Mouse (Mus musculus) forebrain, embryonic 10.5 days (tissue): ENCODE results near the gene St6galnac3. TPM values are rescaled to one million over a fixed set of nuclear protein-coding genes. Genes with fewer than 3 reads are reported as not detected.

Source experiments
- DNase-seq: peaks from one replicate; pipeline ENCODE4 v3.0.0-alpha.2; 2017; ENCODE audit warnings: low spot score; ENCODE audit errors: extremely low spot score
- H3K27ac ChIP-seq: fragments of 300-500 bp; sonication (generic); 2 replicates; pipeline ENCODE4 v1.5.1; 2016; ENCODE audit warnings: mild to moderate bottlenecking
- H3K27me3 ChIP-seq: fragments of 300-500 bp; sonication (generic); 2 replicates; pipeline ENCODE4 v1.6.1; 2016; ENCODE audit warnings: mild to moderate bottlenecking; ENCODE audit not compliant: poor library complexity, severe bottlenecking
- H3K36me3 ChIP-seq: fragments of 300-500 bp; sonication (generic); replicated peaks from 2 replicates; pipeline ENCODE4 v1.6.1; 2016; ENCODE audit warnings: mild to moderate bottlenecking, moderate library complexity
- H3K4me1 ChIP-seq: fragments of 300-500 bp; sonication (generic); 2 replicates; pipeline ENCODE4 v1.6.1; 2016
- H3K4me3 ChIP-seq: fragments of 300-500 bp; sonication (generic); 2 replicates; pipeline ENCODE4 v1.5.1; 2016; ENCODE audit warnings: mild to moderate bottlenecking, moderate library complexity
- H3K9me3 ChIP-seq: fragments of 300-500 bp; sonication (generic); 2 replicates; pipeline ENCODE4 v1.6.1; 2016; ENCODE audit warnings: mild to moderate bottlenecking, moderate library complexity
- WGBS: fragments of 180-500 bp; shearing (Covaris S2); methylation state at CpG from one replicate; pipeline ENCODE4 v1.1.7; 2016; 5-methylcytosine and 5-hydroxymethylcytosine counted together
- polyA plus RNA-seq: library from polyadenylated mRNA; unstranded; fragments of >200 nt; fragmentation: Nextera tagmentation; extraction: Ambion mirVana; gene quantifications from 2 replicates; pipeline ENCODE4 v1.2.1, GENCODE M21; 2016

St6galnac3 gene
- polyA plus RNA-seq, 1 experiment from 2014 or later: 40.0 TPM

GRCm38 (mm10) chr3:153748293-153748692 is 23.3 kb upstream of the St6galnac3 start:
- no peak overlapping the region for H3K4me3 ChIP-seq
- H3K36me3 ChIP-seq: no peaks in the 10 kb centered on the region
- no peaks in the 10 kb centered on the region for H3K9me3 ChIP-seq
- peaks cover 3% of the 10 kb centered on the region for H3K4me1 ChIP-seq
- DNase-seq: no peak
- WGBS: 89% methylated on average over 3 of the region's 3 CpGs
- no peaks in the 10 kb centered on the region; the same call in 1 of the 2 replicates for H3K27me3 ChIP-seq
- H3K27ac ChIP-seq: no peak overlapping the region

GRCm38 (mm10) chr3:153745099-153745498 is 20.1 kb upstream of the St6galnac3 start:
- WGBS: 83% methylated on average over 3 of the region's 3 CpGs
- DNase-seq: no peak
- H3K4me3 ChIP-seq: no peak overlapping the region
- no peaks in the 10 kb centered on the region for H3K36me3 ChIP-seq
- H3K9me3 ChIP-seq: no peaks in the 10 kb centered on the region
- no peak overlapping the region for H3K27ac ChIP-seq
- no peaks in the 10 kb centered on the region for H3K4me1 ChIP-seq
- H3K27me3 ChIP-seq: no peaks in the 10 kb centered on the region

- 91% methylated on average over 6 of the region's 6 CpGs for WGBS
- Histone ChIP-seq H3K27me3 (no peaks in the 10 kb centered on the region), H3K4me3 (no peak overlapping the region), H3K9me3 (no peaks in the 10 kb centered on the region), H3K27ac (no peak overlapping the region), H3K4me1 (peaks cover 3% of the 10 kb centered on the region), H3K36me3 (no peaks in the 10 kb centered on the region)
- no peak for DNase-seq
Observed at GRCm38 (mm10) chr3:153744447-153744846, 19.5 kb upstream of the St6galnac3 start.

- Histone ChIP-seq H3K27me3 (peaks cover 11% of the 10 kb centered on the region), H3K27ac (no peak overlapping the region), H3K4me3 (no peak overlapping the region), H3K9me3 (no peaks in the 10 kb centered on the region), H3K4me1 (peaks cover 28% of the 10 kb centered on the region), H3K36me3 (no peaks in the 10 kb centered on the region)
- 88% methylated on average over 7 of the region's 7 CpGs for WGBS
- no peak for DNase-seq
Observed at GRCm38 (mm10) chr3:153741800-153742199, 16.8 kb upstream of the St6galnac3 start.

GRCm38 (mm10) chr3:153739351-153739750 is 14.4 kb upstream of the St6galnac3 start:
- peaks cover 21% of the 10 kb centered on the region for H3K27me3 ChIP-seq
- no peak for DNase-seq
- H3K36me3 ChIP-seq: no peaks in the 10 kb centered on the region
- H3K4me3 ChIP-seq: no peak overlapping the region
- WGBS: 76% methylated on average over 8 of the region's 8 CpGs
- no peaks in the 10 kb centered on the region for H3K9me3 ChIP-seq
- peaks cover 52% of the 10 kb centered on the region for H3K4me1 ChIP-seq
- peak overlapping the region; percentile 64 for H3K27ac ChIP-seq

GRCm38 (mm10) chr3:153738421-153738820 is 13.4 kb upstream of the St6galnac3 start:
- WGBS: 27% methylated on average over 10 of the region's 10 CpGs
- H3K27ac ChIP-seq: peak overlapping the region; percentile 64; the same call in 1 of the 2 replicates
- no peaks in the 10 kb centered on the region for H3K36me3 ChIP-seq
- peaks cover 21% of the 10 kb centered on the region for H3K27me3 ChIP-seq
- H3K9me3 ChIP-seq: no peaks in the 10 kb centered on the region
- H3K4me3 ChIP-seq: no peak overlapping the region
- no peak for DNase-seq
- peaks cover 54% of the 10 kb centered on the region for H3K4me1 ChIP-seq

- Histone ChIP-seq H3K27me3 (peaks cover 21% of the 10 kb centered on the region), H3K36me3 (no peaks in the 10 kb centered on the region), H3K4me3 (no peak overlapping the region), H3K9me3 (no peaks in the 10 kb centered on the region), H3K27ac (no peak overlapping the region; the same call in 1 of the 2 replicates), H3K4me1 (peaks cover 60% of the 10 kb centered on the region)
- 82% methylated on average over 16 of the region's 16 CpGs for WGBS
- no peak for DNase-seq
Observed at GRCm38 (mm10) chr3:153736756-153737280, 11.8 kb upstream of the St6galnac3 start.

GRCm38 (mm10) chr3:153735796-153736549 is 11.0 kb upstream of the St6galnac3 start:
- WGBS: 80% methylated on average over 13 of the region's 13 CpGs
- H3K27me3 ChIP-seq: peaks cover 21% of the 10 kb centered on the region
- H3K4me3 ChIP-seq: no peak overlapping the region
- H3K36me3 ChIP-seq: no peaks in the 10 kb centered on the region
- DNase-seq: no peak
- no peaks in the 10 kb centered on the region for H3K9me3 ChIP-seq
- H3K27ac ChIP-seq: no peak overlapping the region
- H3K4me1 ChIP-seq: peaks cover 60% of the 10 kb centered on the region

GRCm38 (mm10) chr3:153734741-153735140 is 9.8 kb upstream of the St6galnac3 start:
- no peaks in the 10 kb centered on the region for H3K36me3 ChIP-seq
- peaks cover 21% of the 10 kb centered on the region for H3K27me3 ChIP-seq
- H3K4me1 ChIP-seq: peaks cover 60% of the 10 kb centered on the region
- WGBS: 73% methylated on average over 10 of the region's 10 CpGs
- no peak overlapping the region for H3K27ac ChIP-seq
- H3K4me3 ChIP-seq: no peak overlapping the region
- no peak for DNase-seq
- H3K9me3 ChIP-seq: no peaks in the 10 kb centered on the region

GRCm38 (mm10) chr3:153733364-153734159 is 8.6 kb upstream of the St6galnac3 start:
- H3K4me1 ChIP-seq: peaks cover 48% of the 10 kb centered on the region
- H3K27me3 ChIP-seq: peaks cover 21% of the 10 kb centered on the region
- no peaks in the 10 kb centered on the region for H3K36me3 ChIP-seq
- 97% methylated on average over 4 of the region's 4 CpGs for WGBS
- DNase-seq: no peak
- peak overlapping the region; percentile 44 for H3K27ac ChIP-seq
- no peak overlapping the region for H3K4me3 ChIP-seq
- no peaks in the 10 kb centered on the region for H3K9me3 ChIP-seq

GRCm38 (mm10) chr3:153732749-153733148 is 7.8 kb upstream of the St6galnac3 start:
- Histone ChIP-seq H3K27me3 (peaks cover 17% of the 10 kb centered on the region), H3K27ac (no peak overlapping the region), H3K36me3 (no peaks in the 10 kb centered on the region), H3K4me3 (no peak overlapping the region), H3K9me3 (no peaks in the 10 kb centered on the region), H3K4me1 (peaks cover 40% of the 10 kb centered on the region)
- no peak for DNase-seq
- WGBS: 61% methylated on average over 6 of the region's 6 CpGs

- H3K36me3 ChIP-seq: no peaks in the 10 kb centered on the region
- H3K4me3 ChIP-seq: no peak overlapping the region
- WGBS: 96% methylated on average over 6 of the region's 6 CpGs
- H3K27ac ChIP-seq: no peak overlapping the region
- H3K27me3 ChIP-seq: peaks cover 12% of the 10 kb centered on the region
- DNase-seq: no peak
- no peaks in the 10 kb centered on the region for H3K9me3 ChIP-seq
- peaks cover 34% of the 10 kb centered on the region for H3K4me1 ChIP-seq
Observed at GRCm38 (mm10) chr3:153732035-153732434, 7.1 kb upstream of the St6galnac3 start.

- Histone ChIP-seq H3K4me3 (no peak overlapping the region), H3K27me3 (peaks cover 12% of the 10 kb centered on the region), H3K9me3 (no peaks in the 10 kb centered on the region), H3K4me1 (peaks cover 26% of the 10 kb centered on the region), H3K36me3 (no peaks in the 10 kb centered on the region), H3K27ac (no peak overlapping the region)
- DNase-seq: no peak
Observed at GRCm38 (mm10) chr3:153728577-153728976, 3.6 kb upstream of the St6galnac3 start.
